Mouse (Mus musculus) liver, embryonic 15.5 days (tissue): Measurements from ENCODE around the gene Me1. TPM values are rescaled to one million over a fixed set of nuclear protein-coding genes. Genes with fewer than 3 reads are reported as not detected.

Experiments used
- ATAC-seq: fragments of 200-750 bp; cut with Nextera tagmentation; 2 replicates; pipeline ENCODE4 v1.8.0; 2017; ENCODE audit warnings: moderate number of reproducible peaks, mild to moderate bottlenecking, moderate library complexity; ENCODE audit not compliant: insufficient read depth
- H3K27ac ChIP-seq: fragments of 300-500 bp; sonication (generic); replicated peaks from 2 replicates; pipeline ENCODE4 v1.5.1; 2015; ENCODE audit warnings: mild to moderate bottlenecking, inconsistent platforms
- H3K27me3 ChIP-seq: fragments of 300-500 bp; sonication (generic); 2 replicates; pipeline ENCODE4 v1.6.1; 2015; ENCODE audit warnings: mild to moderate bottlenecking, inconsistent platforms
- H3K36me3 ChIP-seq: fragments of 300-500 bp; sonication (generic); replicated peaks from 2 replicates; pipeline ENCODE4 v1.6.1; 2015; ENCODE audit warnings: moderate library complexity, mild to moderate bottlenecking, inconsistent platforms
- H3K4me1 ChIP-seq: fragments of 300-500 bp; sonication (generic); replicated peaks from 2 replicates; pipeline ENCODE4 v1.6.1; 2015; ENCODE audit warnings: inconsistent platforms
- H3K4me2 ChIP-seq: fragments of 300-500 bp; sonication (generic); 2 replicates; pipeline ENCODE4 v1.6.1; 2015; ENCODE audit warnings: moderate library complexity, mild to moderate bottlenecking, inconsistent platforms
- H3K4me3 ChIP-seq: fragments of 300-500 bp; sonication (generic); replicated peaks from 2 replicates; pipeline ENCODE4 v1.5.1; 2015; ENCODE audit warnings: mild to moderate bottlenecking, inconsistent platforms
- H3K9ac ChIP-seq: fragments of 300-500 bp; sonication (generic); 2 replicates; pipeline ENCODE4 v1.6.1; 2015; ENCODE audit warnings: moderate library complexity, mild to moderate bottlenecking, inconsistent platforms
- H3K9me3 ChIP-seq: fragments of 300-500 bp; sonication (generic); replicated peaks from 2 replicates; pipeline ENCODE4 v1.6.1; 2016; ENCODE audit warnings: inconsistent platforms
- WGBS: fragments of 180-500 bp; shearing (Covaris S2); methylation state at CpG from one replicate; pipeline ENCODE4 v1.1.7; 2015; ENCODE audit warnings: mixed read lengths; ENCODE audit not compliant: insufficient replicate concordance; 5-methylcytosine and 5-hydroxymethylcytosine counted together
- polyA plus RNA-seq: library from polyadenylated mRNA; unstranded; fragments of >200 nt; fragmentation: Nextera tagmentation; extraction: Ambion mirVana; gene quantifications from 2 replicates; pipeline ENCODE4 v1.2.1, GENCODE M21; 2015

Gene Me1
- polyA plus RNA-seq, 1 experiment from 2014 or later: 4.7 TPM

DNA sequence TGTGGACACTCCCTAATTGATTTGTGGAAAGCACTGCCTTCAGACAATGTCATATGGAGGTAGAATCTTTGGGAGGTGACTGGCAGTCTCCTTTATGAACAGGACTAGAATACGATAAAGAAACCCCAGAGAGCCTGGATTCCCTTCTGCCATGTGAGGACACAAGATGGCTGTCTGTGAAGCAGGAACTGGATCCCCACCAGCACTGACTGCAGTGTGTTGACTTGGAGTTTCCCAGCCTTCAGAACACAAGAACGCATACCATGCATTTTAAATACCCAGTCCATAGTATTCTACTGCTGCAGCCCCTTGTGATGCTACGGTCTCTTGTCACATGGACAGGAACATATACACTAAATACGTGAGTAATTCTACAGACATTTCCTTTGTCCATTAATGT lies 13.5 kb downstream of the Me1 start:
- ATAC-seq: no peak
- H3K4me3 ChIP-seq: no peak overlapping the region
- H3K4me2 ChIP-seq: no peak overlapping the region
- no peaks in the 10 kb centered on the region for H3K9me3 ChIP-seq
- H3K36me3 ChIP-seq: no peaks in the 10 kb centered on the region
- no peaks in the 10 kb centered on the region for H3K27me3 ChIP-seq
- 0 out of 2 replicates have a peak, but pooled peaks cover 4% of the 10 kb centered on the region for H3K4me1 ChIP-seq
- H3K9ac ChIP-seq: no peak overlapping the region
- H3K27ac ChIP-seq: no peak overlapping the region
- 72% methylated on average over 4 of the region's 4 CpGs for WGBS

DNA sequence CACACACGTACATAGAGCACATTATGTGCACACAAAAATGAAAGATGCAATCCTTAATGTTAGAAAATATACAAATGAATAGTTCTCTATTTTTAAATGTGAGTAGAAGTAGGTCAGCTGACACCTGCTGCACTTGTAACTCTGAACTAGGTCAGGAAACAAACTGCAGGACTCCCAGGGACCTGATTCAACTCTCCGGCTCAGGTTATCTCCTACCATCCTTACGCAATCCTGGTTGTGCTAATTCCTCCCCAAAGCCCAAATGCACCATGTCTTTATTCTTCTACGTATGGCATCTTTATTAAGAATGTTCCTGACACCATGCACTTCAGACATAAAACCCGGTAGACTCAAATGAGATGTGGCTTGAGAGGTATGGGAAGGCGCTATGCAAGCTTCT lies 15.3 kb downstream of the Me1 start:
- 71% methylated on average over 6 of the region's 6 CpGs for WGBS
- Histone ChIP-seq H3K9ac (no peak overlapping the region), H3K4me1 (0 out of 2 replicates have a peak, but pooled peaks cover 4% of the 10 kb centered on the region), H3K4me3 (no peak overlapping the region), H3K27me3 (no peaks in the 10 kb centered on the region), H3K9me3 (no peaks in the 10 kb centered on the region), H3K4me2 (no peak overlapping the region), H3K36me3 (no peaks in the 10 kb centered on the region), H3K27ac (no peak overlapping the region)
- no peak for ATAC-seq

DNA sequence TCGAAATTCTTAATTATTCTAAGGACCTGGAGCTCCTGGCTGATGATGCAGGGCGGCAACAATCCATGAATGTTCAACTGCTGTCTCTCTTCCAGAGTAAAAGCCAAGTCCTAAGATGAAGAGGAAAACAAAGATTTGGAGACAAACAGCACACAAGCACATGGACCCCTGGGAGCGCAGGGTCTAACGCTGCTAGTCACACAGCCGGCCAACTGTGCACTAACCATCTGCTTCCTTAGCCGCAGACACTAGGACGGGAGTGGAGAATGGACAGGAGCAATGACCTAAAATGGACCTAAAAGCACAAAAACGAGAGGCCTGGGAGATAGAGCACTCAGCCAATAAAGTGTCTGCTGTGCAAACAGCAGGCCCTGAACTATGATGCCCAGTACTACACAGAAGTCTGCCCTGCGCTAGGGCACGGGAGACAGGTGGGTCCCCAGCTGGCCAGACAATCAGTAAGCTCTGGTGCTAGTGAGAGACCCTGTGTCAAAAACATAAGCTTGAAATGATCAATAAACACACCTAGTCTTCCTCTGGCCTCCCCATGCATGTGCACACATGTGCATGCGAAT lies 15.8 kb downstream of the Me1 start:
- Histone ChIP-seq H3K9me3 (no peaks in the 10 kb centered on the region), H3K4me3 (no peak overlapping the region), H3K36me3 (no peaks in the 10 kb centered on the region), H3K4me1 (0 out of 2 replicates have a peak, but pooled peaks cover 4% of the 10 kb centered on the region), H3K4me2 (no peak overlapping the region), H3K9ac (no peak overlapping the region), H3K27ac (no peak overlapping the region), H3K27me3 (no peaks in the 10 kb centered on the region)
- no peak for ATAC-seq
- WGBS: 70% methylated on average over 11 of the region's 11 CpGs

DNA sequence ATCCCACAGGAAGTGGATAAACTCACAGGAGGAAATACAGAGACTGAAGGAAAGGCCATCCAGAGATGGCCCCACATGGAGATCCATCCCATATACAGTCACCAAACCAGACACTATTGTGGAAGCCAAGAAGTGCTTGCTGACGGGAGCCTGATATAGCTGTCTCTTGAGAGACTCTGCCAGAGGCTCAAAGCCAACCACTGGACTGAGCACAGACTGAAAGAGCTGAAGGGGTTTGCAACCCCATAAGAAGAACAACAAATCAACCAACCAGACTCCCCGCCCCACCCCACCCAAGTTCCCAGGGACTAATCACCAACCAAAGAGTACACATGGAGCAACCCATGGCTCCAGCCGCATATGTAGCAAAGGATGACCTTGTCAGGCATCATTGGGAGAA lies 19.5 kb downstream of the Me1 start:
- Histone ChIP-seq H3K36me3 (no peaks in the 10 kb centered on the region), H3K27me3 (no peaks in the 10 kb centered on the region), H3K9me3 (no peaks in the 10 kb centered on the region), H3K4me1 (0 out of 2 replicates have a peak, but pooled peaks cover 2% of the 10 kb centered on the region), H3K4me2 (no peak overlapping the region), H3K27ac (no peak overlapping the region), H3K9ac (no peak overlapping the region), H3K4me3 (no peak overlapping the region)
- no peak for ATAC-seq
- WGBS: 66% methylated on average over 3 of the region's 3 CpGs

DNA sequence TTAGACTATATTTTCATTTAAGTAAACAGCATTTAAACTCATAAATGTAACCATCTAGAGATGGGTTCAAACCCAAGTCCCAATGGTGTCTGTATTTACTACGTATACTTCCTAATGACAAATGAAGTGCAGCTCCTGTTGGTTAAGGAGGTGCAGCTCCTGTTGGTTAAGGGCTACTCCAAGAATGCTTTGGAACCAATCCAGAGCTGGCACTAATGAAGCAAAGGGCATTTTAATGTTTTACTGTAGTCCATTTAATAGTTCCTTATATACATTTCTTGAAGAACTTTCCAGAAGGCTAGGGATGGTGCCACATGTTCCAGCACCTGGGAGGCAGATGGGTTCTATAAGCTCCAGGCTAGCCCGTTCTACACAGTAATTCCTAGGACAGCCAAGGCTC lies 20.3 kb downstream of the Me1 start:
- Histone ChIP-seq H3K4me1 (no peaks in the 10 kb centered on the region), H3K36me3 (no peaks in the 10 kb centered on the region), H3K27me3 (no peaks in the 10 kb centered on the region), H3K9ac (no peak overlapping the region), H3K9me3 (no peaks in the 10 kb centered on the region), H3K4me2 (no peak overlapping the region), H3K27ac (no peak overlapping the region), H3K4me3 (no peak overlapping the region)
- WGBS: 64% methylated on average over 2 of the region's 2 CpGs
- ATAC-seq: no peak

DNA sequence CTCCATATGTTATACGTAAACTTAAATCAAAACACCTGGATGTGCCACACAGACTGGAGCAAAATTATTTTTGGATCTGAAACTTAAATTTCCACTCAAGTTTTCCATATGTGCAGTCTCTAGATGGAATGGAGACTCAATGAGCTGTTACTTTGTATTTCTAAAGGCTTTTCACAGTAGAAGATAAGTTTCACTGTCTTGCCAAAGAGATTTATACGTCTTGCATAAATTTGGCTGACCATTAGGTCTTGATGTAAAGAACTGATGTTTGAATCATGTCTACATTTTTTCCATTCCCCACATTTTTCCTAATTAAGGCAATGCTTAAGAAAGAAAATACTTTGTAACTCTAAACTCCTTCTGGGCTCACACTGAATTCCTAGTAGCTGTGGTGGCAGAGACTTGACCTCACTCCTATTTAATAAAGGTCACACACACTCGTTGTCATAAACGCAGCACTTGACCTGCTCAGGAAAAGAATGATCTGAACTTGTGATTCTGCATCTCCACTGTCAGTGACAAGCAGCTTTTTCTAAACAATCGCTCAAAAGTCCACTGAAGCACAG lies 22.8 kb downstream of the Me1 start:
- no peak for ATAC-seq
- Histone ChIP-seq H3K4me1 (no peaks in the 10 kb centered on the region), H3K9me3 (no peaks in the 10 kb centered on the region), H3K27me3 (no peaks in the 10 kb centered on the region), H3K27ac (no peak overlapping the region), H3K4me3 (no peak overlapping the region), H3K9ac (no peak overlapping the region), H3K36me3 (no peaks in the 10 kb centered on the region), H3K4me2 (no peak overlapping the region)
- WGBS: 64% methylated on average over 5 of the region's 5 CpGs

DNA sequence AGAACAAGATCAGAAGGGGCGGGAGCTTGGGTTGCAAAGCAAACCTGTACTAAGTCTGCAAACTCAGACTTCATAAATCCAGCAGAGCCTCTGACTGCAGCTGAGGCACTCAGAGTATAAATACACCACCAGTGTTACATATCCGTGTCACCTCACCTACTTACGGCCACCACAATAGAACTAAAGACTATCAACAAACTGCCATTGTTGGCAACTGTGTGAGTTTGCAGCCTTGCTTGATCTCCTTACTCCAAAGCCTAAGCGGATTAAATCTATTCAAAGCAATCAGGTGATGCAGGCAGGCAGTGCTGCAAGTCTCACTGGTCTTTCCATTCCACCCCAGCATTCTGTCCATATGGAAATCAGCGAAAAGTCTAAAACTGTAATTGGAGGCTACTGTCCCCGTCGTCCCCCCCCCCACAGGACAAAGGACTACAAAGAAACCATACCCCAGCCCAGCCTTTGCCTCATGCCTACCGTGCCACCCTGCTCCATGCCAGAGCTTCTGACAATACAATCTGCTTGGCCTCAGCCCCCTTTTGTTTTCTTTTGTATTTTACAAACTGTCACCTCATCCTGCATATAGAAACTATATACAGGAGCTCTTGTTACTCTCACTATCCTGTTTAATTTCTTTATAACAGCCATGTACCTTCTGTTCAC lies 27.0 kb downstream of the Me1 start:
- Histone ChIP-seq H3K27me3 (no peaks in the 10 kb centered on the region), H3K4me2 (no peak overlapping the region), H3K36me3 (no peaks in the 10 kb centered on the region), H3K9ac (no peak overlapping the region), H3K27ac (no peak overlapping the region), H3K4me3 (no peak overlapping the region), H3K9me3 (no peaks in the 10 kb centered on the region), H3K4me1 (no peaks in the 10 kb centered on the region)
- 46% methylated on average over 8 of the region's 8 CpGs for WGBS
- ATAC-seq: no peak

DNA sequence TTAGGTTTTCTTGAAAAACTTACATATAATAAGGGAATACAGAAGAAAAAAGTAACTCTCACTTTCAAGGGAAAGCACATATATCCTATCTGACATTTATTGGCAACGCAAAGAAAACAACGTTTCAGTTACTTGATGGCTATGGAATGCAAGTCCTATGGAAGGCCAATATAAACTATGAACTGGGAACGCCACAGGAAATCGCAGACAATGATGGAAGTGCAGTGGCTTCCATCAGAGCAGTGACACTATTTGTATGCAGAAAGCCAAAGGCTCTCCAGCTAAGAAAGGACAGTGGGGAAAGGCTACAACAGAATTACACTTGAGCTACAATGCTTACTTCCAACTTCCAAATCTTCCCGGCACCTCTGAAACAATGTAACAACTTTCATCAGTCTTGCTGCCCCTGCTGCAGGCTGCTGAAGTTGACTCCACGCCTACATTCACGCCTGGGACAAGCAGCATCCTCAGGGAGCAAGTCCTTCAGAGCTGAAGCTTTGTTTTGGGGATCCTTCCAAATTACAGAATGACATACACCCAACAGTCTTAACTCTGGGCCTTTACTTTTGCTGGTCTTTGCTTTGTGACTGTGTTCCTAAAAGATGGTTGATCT lies 28.5 kb downstream of the Me1 start:
- no peak overlapping the region for H3K27ac ChIP-seq

DNA sequence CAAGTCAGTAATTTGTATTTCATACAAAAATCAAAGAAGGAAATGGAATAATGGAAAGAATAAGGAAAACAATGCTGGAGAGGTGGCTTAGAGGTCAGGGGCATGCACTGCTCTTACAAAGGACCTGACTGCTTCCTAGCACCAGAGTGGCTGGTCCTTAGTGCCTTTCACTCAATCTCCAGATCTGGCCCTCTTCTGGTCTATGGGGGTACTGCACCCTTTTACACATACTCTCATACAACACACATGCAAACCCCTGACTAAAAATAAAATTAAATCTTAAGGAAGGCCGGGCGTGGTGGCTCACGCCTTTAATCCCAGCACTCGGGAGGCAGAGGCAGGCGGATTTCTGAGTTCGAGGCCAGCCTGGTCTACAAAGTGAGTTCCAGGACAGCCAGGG lies 34.1 kb downstream of the Me1 start:
- Histone ChIP-seq H3K36me3 (no peaks in the 10 kb centered on the region), H3K9me3 (no peaks in the 10 kb centered on the region), H3K4me2 (no peak overlapping the region), H3K4me1 (no peaks in the 10 kb centered on the region), H3K27me3 (no peaks in the 10 kb centered on the region), H3K27ac (no peak overlapping the region), H3K9ac (no peak overlapping the region), H3K4me3 (no peak overlapping the region)
- ATAC-seq: no peak
- 74% methylated on average over 6 of the region's 6 CpGs for WGBS

More for the DNA sequence above, 28.5 kb downstream of the Me1 start:
- Histone ChIP-seq H3K4me2 (no peak overlapping the region), H3K27me3 (no peaks in the 10 kb centered on the region), H3K9ac (no peak overlapping the region), H3K4me3 (no peak overlapping the region), H3K4me1 (no peaks in the 10 kb centered on the region), H3K9me3 (no peaks in the 10 kb centered on the region), H3K36me3 (no peaks in the 10 kb centered on the region)
- 57% methylated on average over 7 of the region's 7 CpGs for WGBS
- no peak for ATAC-seq

DNA sequence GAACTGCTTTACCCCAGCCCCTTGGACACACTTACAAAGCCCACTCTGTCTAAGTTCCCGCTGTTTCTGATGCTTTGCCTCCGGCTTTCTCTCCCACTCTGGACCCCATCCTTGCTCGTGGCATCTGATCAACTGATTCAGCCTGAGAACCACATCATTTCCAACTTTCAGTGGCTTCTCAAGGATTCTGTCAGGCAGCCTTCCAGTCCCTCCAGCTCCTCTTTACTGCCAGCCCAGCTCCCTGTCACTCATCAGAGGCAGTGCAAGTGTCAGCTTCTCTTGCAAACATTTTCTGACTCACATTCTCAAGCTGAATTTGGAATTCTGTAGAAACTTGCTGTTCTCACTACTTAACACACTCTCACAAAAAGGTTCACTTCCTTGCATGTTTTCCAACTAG lies 34.5 kb downstream of the Me1 start:
- H3K36me3 ChIP-seq: no peaks in the 10 kb centered on the region
- no peak overlapping the region for H3K9ac ChIP-seq
- H3K27me3 ChIP-seq: no peaks in the 10 kb centered on the region
- WGBS: 66% methylated on average over 3 of the region's 3 CpGs
- no peak overlapping the region for H3K4me2 ChIP-seq
- H3K27ac ChIP-seq: no peak overlapping the region
- H3K4me3 ChIP-seq: no peak overlapping the region
- H3K4me1 ChIP-seq: no peaks in the 10 kb centered on the region
- ATAC-seq: no peak
- H3K9me3 ChIP-seq: no peaks in the 10 kb centered on the region

DNA sequence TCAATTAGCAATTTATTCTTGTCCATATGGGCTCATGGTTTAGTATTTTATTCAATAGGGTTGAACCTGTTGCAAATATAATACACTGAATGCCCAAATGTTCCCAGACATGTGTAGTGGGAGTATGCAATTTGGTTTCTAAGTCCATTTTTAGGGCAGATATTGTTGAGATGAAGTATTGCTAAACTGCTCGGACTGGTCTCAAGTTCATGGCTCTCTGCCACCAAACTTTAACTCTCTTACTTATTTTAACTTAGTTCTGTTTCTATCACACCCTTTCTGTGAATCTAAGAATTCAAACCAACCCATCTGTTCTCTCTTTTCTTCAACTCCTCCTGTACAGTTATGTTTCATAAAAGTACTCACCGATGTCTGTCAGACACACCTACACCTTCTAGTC lies 35.4 kb downstream of the Me1 start:
- Histone ChIP-seq H3K4me2 (no peak overlapping the region), H3K27me3 (no peaks in the 10 kb centered on the region), H3K27ac (no peak overlapping the region), H3K4me3 (no peak overlapping the region), H3K4me1 (no peaks in the 10 kb centered on the region), H3K36me3 (no peaks in the 10 kb centered on the region), H3K9me3 (no peaks in the 10 kb centered on the region), H3K9ac (no peak overlapping the region)
- 75% methylated on average over 2 of the region's 2 CpGs for WGBS
- no peak for ATAC-seq
